Mouse (Mus musculus) brown adipose tissue, adult 24 weeks (tissue): ENCODE results near the gene Hoxb1. TPM values are rescaled to one million over a fixed set of nuclear protein-coding genes. Genes with fewer than 3 reads are reported as not detected.

Experiments used
- H3K27ac ChIP-seq: fragments of 200-500 bp; replicated peaks from 2 replicates; pipeline ENCODE4 v1.5.1; 2012; ENCODE audit warnings: low read depth, mild to moderate bottlenecking, low read length
- H3K4me1 ChIP-seq: fragments of 200-500 bp; 2 replicates; pipeline ENCODE4 v1.6.1; 2012; ENCODE audit warnings: low read length, mixed read lengths; ENCODE audit not compliant: control insufficient read depth, insufficient read depth, insufficient read length
- H3K4me3 ChIP-seq: fragments of 200-500 bp; 2 replicates; pipeline ENCODE4 v1.5.1; 2012; ENCODE audit warnings: low read depth, mild to moderate bottlenecking, low read length, moderate library complexity; ENCODE audit not compliant: insufficient read depth
- polyA plus RNA-seq: library from polyadenylated mRNA; stranded (reverse); fragments of >200 nt; gene quantifications from 2 replicates; pipeline ENCODE4 v1.2.4, GENCODE M21; 2012; ENCODE audit not compliant: missing spikeins, insufficient read depth, insufficient read length

The Hoxb1 gene
- polyA plus RNA-seq, 1 experiment, result not detected

GRCm38 (mm10) chr11:96342576-96342930, 23.0 kb upstream of the Hoxb1 start:
- Histone ChIP-seq H3K27ac (peak overlapping the region; percentile 99), H3K4me3 (peak overlapping the region; percentile 31), H3K4me1 (peaks cover 18% of the 10 kb centered on the region)

GRCm38 (mm10) chr11:96343206-96343745, 22.3 kb upstream of the Hoxb1 start:
- no peak overlapping the region for H3K27ac ChIP-seq
- no peak overlapping the region for H3K4me3 ChIP-seq

GRCm38 (mm10) chr11:96344061-96344877, 21.3 kb upstream of the Hoxb1 start:
- peaks cover 25% of the 10 kb centered on the region for H3K4me1 ChIP-seq
- peak overlapping the region; percentile 15; the same call in 1 of the 2 replicates for H3K4me3 ChIP-seq
- H3K27ac ChIP-seq, result 0 out of 2 replicates have a peak overlapping the region, but pooled peaks have one; percentile 5

More at GRCm38 (mm10) chr11:96343206-96343745, 22.3 kb upstream of the Hoxb1 start:
- peaks cover 23% of the 10 kb centered on the region for H3K4me1 ChIP-seq

- Histone ChIP-seq H3K4me3 (no peak overlapping the region), H3K4me1 (peaks cover 22% of the 10 kb centered on the region), H3K27ac (0 out of 2 replicates have a peak overlapping the region, but pooled peaks have one; percentile 5)
Measured at GRCm38 (mm10) chr11:96344878-96345159, 20.7 kb upstream of the Hoxb1 start.

GRCm38 (mm10) chr11:96345220-96345892, 20.2 kb upstream of the Hoxb1 start:
- Histone ChIP-seq H3K4me3 (peak overlapping the region; percentile 60), H3K27ac (0 out of 2 replicates have a peak overlapping the region, but pooled peaks have one; percentile 7), H3K4me1 (peaks cover 21% of the 10 kb centered on the region)

GRCm38 (mm10) chr11:96345893-96346806, 19.4 kb upstream of the Hoxb1 start:
- Histone ChIP-seq H3K27ac (0 out of 2 replicates have a peak overlapping the region, but pooled peaks have one; percentile 7), H3K4me3 (peak overlapping the region; percentile 60), H3K4me1 (peaks cover 21% of the 10 kb centered on the region)

GRCm38 (mm10) chr11:96346916-96347520, 18.5 kb upstream of the Hoxb1 start:
- no peak overlapping the region for H3K4me3 ChIP-seq
- H3K27ac ChIP-seq, result no peak overlapping the region
- peaks cover 21% of the 10 kb centered on the region for H3K4me1 ChIP-seq

- H3K27ac ChIP-seq, result peak overlapping the region; percentile 59; the same call in 1 of the 2 replicates
- no peak overlapping the region for H3K4me3 ChIP-seq
- H3K4me1 ChIP-seq, result peaks cover 18% of the 10 kb centered on the region
Measured at GRCm38 (mm10) chr11:96347717-96348116, 17.8 kb upstream of the Hoxb1 start.

GRCm38 (mm10) chr11:96348141-96348928, 17.2 kb upstream of the Hoxb1 start:
- peaks cover 18% of the 10 kb centered on the region for H3K4me1 ChIP-seq
- 0 out of 2 replicates have a peak overlapping the region, but pooled peaks have one; percentile 14 for H3K4me3 ChIP-seq
- peak overlapping the region; percentile 59 for H3K27ac ChIP-seq

- Histone ChIP-seq H3K27ac (no peak overlapping the region), H3K4me3 (no peak overlapping the region), H3K4me1 (peaks cover 18% of the 10 kb centered on the region)
Measured at GRCm38 (mm10) chr11:96348988-96349387, 16.6 kb upstream of the Hoxb1 start.

GRCm38 (mm10) chr11:96349491-96350340, 15.8 kb upstream of the Hoxb1 start:
- peak overlapping the region; percentile 82 for H3K27ac ChIP-seq
- peak overlapping the region; percentile 54 for H3K4me3 ChIP-seq
- H3K4me1 ChIP-seq, result peaks cover 18% of the 10 kb centered on the region

- Histone ChIP-seq H3K4me1 (peaks cover 19% of the 10 kb centered on the region), H3K4me3 (peak within 1 kb of the TSS; percentile 83), H3K27ac (peak within 1 kb of the TSS; percentile 88)
Measured at GRCm38 (mm10) chr11:96350341-96350624, 15.3 kb upstream of the Hoxb1 start, which contains the start of gene Hoxb2. TSS of gene Hoxb2 (plus strand) at chr11:96350525.

GRCm38 (mm10) chr11:96350791-96351190, 14.8 kb upstream of the Hoxb1 start:
- Histone ChIP-seq H3K27ac (peak overlapping the region; percentile 88), H3K4me1 (peaks cover 19% of the 10 kb centered on the region), H3K4me3 (peak overlapping the region; percentile 17; the same call in 1 of the 2 replicates)
